Mouse (Mus musculus): Measurements from ENCODE around the gene Pex5. TPM values are rescaled to one million over a fixed set of nuclear protein-coding genes. Genes with fewer than 3 reads are reported as not detected.

Gene Pex5
- polyA plus RNA-seq (2015; fragmentation: Nextera tagmentation; extraction: Ambion mirVana) = 48.8 and 49.0 TPM in 2 replicates

DNA sequence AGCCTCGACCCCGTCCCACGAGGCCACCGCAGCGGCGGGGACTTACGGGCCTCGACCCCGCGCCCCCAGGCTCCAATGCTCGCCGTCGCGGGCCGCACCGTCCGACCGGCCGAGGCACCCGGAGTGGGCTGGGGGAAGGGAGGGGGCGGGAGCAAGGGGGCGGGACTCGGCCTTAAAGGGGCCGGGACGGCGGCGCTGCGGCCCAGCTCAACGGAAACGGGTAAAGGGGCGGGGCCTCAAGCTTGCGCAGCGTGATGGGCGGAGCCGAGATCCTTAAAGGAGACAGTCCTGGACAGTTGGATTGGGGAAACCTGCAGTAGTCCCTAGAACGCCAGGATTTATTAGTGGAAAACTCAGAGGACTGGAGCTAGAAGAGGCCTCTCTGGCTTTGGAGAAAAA lies at the start of gene Pex5:
Pex5 (minus strand) TSS at position 141 of the 399 bp plus-strand sequence.
- Histone ChIP-seq H3K27me3 (no peaks in the 10 kb centered on the region), H3K27ac (replicated peaks) (peak within 1 kb of the TSS; percentile 83), H3K9ac (peak within 1 kb of the TSS; percentile 85), H3K4me1 (peaks cover 19% of the 10 kb centered on the region), H3K9me3 (replicated peaks) (no peaks in the 10 kb centered on the region), H3K36me3 (peaks cover 7% of the 10 kb centered on the region; the same call in 1 of the 2 replicates), H3K4me3 (replicated peaks) (peak within 1 kb of the TSS; percentile 89), H3K4me2 (replicated peaks) (peak within 1 kb of the TSS; percentile 83)
- under 1% methylated on average over 35 of the region's 36 CpGs for WGBS
- ATAC-seq (ENCODE audit: insufficient number of reproducible peaks, low FRiP score, low TSS enrichment, low read depth) = peak; percentile 94

GRCm38 (mm10) chr6:124463881-124464291 lies 49.0 kb upstream of the Pex5 start:
- H3K36me3 ChIP-seq = no peaks in the 10 kb centered on the region
- H3K4me1 ChIP-seq = peaks cover 13% of the 10 kb centered on the region; the same call in 1 of the 2 replicates
- no peak for ATAC-seq (ENCODE audit: insufficient number of reproducible peaks, low FRiP score, low TSS enrichment, low read depth)
- no peak overlapping the region for H3K27ac ChIP-seq (replicated peaks)
- WGBS = 24% methylated on average over 8 of the region's 8 CpGs
- peak overlapping the region; percentile 81 for H3K4me2 ChIP-seq (replicated peaks)
- peak overlapping the region; percentile 47 for H3K4me3 ChIP-seq (replicated peaks)
- no peaks in the 10 kb centered on the region for H3K27me3 ChIP-seq
- H3K9me3 ChIP-seq (replicated peaks) = no peaks in the 10 kb centered on the region
- H3K9ac ChIP-seq = no peak overlapping the region; the same call in 1 of the 2 replicates

DNA sequence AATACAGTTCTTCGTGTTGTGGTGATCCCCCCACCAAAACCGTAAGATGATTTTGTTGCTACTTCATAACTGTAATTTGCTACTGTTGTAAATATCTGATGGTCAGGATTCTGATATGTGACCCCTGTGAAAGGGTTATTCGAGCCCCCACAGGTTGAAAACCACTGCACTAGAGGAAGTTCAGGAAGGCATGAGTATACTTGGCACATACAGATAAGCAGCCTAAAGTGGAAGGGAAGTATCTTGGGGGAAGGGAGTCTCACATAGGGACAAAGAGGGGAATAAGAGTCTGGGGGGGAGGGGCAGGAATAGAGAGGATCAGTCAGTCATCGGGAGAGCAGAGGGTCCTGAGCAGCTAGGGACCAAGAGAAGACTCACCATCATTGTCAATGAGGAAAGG lies 44.5 kb upstream of the Pex5 start:
- no peak overlapping the region for H3K27ac ChIP-seq (replicated peaks)
- no peak overlapping the region for H3K4me3 ChIP-seq (replicated peaks)
- H3K36me3 ChIP-seq = no peaks in the 10 kb centered on the region
- H3K27me3 ChIP-seq = no peaks in the 10 kb centered on the region
- H3K9ac ChIP-seq = no peak overlapping the region
- ATAC-seq (ENCODE audit: insufficient number of reproducible peaks, low FRiP score, low TSS enrichment, low read depth) = no peak
- peaks cover 5% of the 10 kb centered on the region; the same call in 1 of the 2 replicates for H3K4me1 ChIP-seq
- no peak overlapping the region for H3K4me2 ChIP-seq (replicated peaks)
- 85% methylated on average over 4 of the region's 4 CpGs for WGBS
- H3K9me3 ChIP-seq (replicated peaks) = no peaks in the 10 kb centered on the region

DNA sequence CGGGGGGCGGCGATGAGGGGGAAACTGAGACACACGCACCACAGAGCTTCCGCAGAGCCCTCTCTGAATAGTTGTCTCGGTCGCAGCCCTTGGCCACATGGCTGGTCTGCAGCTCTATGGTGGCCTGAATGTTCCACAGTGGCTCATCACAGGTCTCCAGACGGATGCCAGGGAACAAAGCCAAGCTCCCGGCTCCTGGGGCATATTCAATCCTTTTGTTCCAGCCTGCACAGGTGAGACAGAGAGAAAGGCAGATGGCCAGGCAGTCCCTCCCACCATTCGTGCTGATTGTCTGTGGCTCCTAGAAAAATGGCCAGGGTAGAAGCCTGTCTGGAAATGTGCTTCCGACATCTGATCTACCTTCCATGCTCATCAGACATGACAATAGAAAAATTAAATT lies 43.6 kb upstream of the Pex5 start:
- Histone ChIP-seq H3K4me2 (replicated peaks) (no peak overlapping the region), H3K9me3 (replicated peaks) (no peaks in the 10 kb centered on the region), H3K27ac (replicated peaks) (no peak overlapping the region), H3K4me1 (no peaks in the 10 kb centered on the region), H3K9ac (no peak overlapping the region), H3K27me3 (no peaks in the 10 kb centered on the region), H3K36me3 (no peaks in the 10 kb centered on the region), H3K4me3 (replicated peaks) (no peak overlapping the region)
- 78% methylated on average over 11 of the region's 11 CpGs for WGBS
- ATAC-seq (ENCODE audit: insufficient number of reproducible peaks, low FRiP score, low TSS enrichment, low read depth) = no peak

DNA sequence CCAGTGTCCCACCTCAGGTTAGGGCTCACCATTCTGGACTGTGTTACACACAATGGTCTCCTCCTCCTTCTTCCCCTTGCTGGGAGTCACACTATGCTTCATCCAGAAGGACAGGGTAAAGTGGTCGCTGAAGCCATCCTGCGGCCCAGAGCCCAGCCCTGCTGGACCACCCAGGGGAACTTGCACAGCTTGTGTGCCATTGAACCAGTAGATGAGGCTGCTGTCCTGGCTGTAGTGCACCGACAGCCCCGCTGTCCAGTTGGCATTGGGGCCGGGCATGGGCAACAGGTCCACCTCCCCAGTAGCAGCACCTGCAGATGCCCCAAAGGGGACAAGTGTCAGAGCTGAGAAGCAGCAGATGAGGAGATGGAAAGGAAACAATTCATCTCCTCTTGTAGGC lies 43.0 kb upstream of the Pex5 start:
- Histone ChIP-seq H3K27ac (replicated peaks) (no peak overlapping the region), H3K4me3 (replicated peaks) (no peak overlapping the region), H3K36me3 (no peaks in the 10 kb centered on the region), H3K27me3 (no peaks in the 10 kb centered on the region), H3K4me1 (no peaks in the 10 kb centered on the region), H3K9ac (no peak overlapping the region), H3K4me2 (replicated peaks) (no peak overlapping the region), H3K9me3 (replicated peaks) (no peaks in the 10 kb centered on the region)
- no peak for ATAC-seq (ENCODE audit: insufficient number of reproducible peaks, low FRiP score, low TSS enrichment, low read depth)
- 90% methylated on average over 5 of the region's 5 CpGs for WGBS

DNA sequence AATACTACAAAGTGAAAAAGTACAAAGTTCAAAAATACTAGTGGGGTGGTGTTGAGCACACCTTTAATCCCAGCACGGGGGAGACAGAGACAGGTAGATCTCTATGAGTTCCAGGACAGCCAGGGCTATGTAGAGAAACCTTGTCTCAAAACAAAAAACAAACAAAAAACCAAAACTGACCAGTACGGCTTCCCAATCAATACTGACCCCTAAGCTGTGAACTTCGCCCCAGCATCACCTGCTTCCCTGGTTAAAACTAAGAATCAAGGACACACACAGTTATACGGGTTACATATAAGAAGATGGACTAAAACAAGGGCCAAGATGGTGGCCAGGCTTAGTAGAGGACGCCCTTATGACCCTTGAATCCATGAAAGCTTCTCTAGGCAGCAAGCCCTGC lies 41.4 kb upstream of the Pex5 start:
- no peak for ATAC-seq (ENCODE audit: insufficient number of reproducible peaks, low FRiP score, low TSS enrichment, low read depth)
- 94% methylated on average over 5 of the region's 5 CpGs for WGBS
- no peaks in the 10 kb centered on the region for H3K27me3 ChIP-seq
- no peak overlapping the region for H3K9ac ChIP-seq
- no peak overlapping the region for H3K27ac ChIP-seq (replicated peaks)
- no peaks in the 10 kb centered on the region for H3K4me1 ChIP-seq
- H3K9me3 ChIP-seq (replicated peaks) = no peaks in the 10 kb centered on the region
- H3K4me3 ChIP-seq (replicated peaks) = no peak overlapping the region
- no peaks in the 10 kb centered on the region for H3K36me3 ChIP-seq
- no peak overlapping the region for H3K4me2 ChIP-seq (replicated peaks)

- H3K9me3 ChIP-seq (replicated peaks) = no peaks in the 10 kb centered on the region
- no peaks in the 10 kb centered on the region for H3K27me3 ChIP-seq
- no peak overlapping the region for H3K4me3 ChIP-seq (replicated peaks)
- no peaks in the 10 kb centered on the region; the same call in 1 of the 2 replicates for H3K36me3 ChIP-seq
- H3K4me1 ChIP-seq = no peaks in the 10 kb centered on the region
- no peak overlapping the region for H3K27ac ChIP-seq (replicated peaks)
- no peak for ATAC-seq (ENCODE audit: insufficient number of reproducible peaks, low FRiP score, low TSS enrichment, low read depth)
- 34% methylated on average over 4 of the region's 4 CpGs for WGBS
- H3K9ac ChIP-seq = no peak overlapping the region
- H3K4me2 ChIP-seq (replicated peaks) = no peak overlapping the region
Observed at GRCm38 (mm10) chr6:124453756-124454155, 38.9 kb upstream of the Pex5 start.

GRCm38 (mm10) chr6:124451995-124452394 lies 37.1 kb upstream of the Pex5 start:
- ATAC-seq (ENCODE audit: insufficient number of reproducible peaks, low FRiP score, low TSS enrichment, low read depth) = no peak
- H3K36me3 ChIP-seq = no peaks in the 10 kb centered on the region; the same call in 1 of the 2 replicates
- H3K9ac ChIP-seq = no peak overlapping the region
- no peak overlapping the region for H3K4me2 ChIP-seq (replicated peaks)
- WGBS = 73% methylated on average over 3 of the region's 3 CpGs
- no peak overlapping the region for H3K27ac ChIP-seq (replicated peaks)
- no peaks in the 10 kb centered on the region for H3K4me1 ChIP-seq
- no peaks in the 10 kb centered on the region for H3K9me3 ChIP-seq (replicated peaks)
- H3K4me3 ChIP-seq (replicated peaks) = no peak overlapping the region
- no peaks in the 10 kb centered on the region for H3K27me3 ChIP-seq

DNA sequence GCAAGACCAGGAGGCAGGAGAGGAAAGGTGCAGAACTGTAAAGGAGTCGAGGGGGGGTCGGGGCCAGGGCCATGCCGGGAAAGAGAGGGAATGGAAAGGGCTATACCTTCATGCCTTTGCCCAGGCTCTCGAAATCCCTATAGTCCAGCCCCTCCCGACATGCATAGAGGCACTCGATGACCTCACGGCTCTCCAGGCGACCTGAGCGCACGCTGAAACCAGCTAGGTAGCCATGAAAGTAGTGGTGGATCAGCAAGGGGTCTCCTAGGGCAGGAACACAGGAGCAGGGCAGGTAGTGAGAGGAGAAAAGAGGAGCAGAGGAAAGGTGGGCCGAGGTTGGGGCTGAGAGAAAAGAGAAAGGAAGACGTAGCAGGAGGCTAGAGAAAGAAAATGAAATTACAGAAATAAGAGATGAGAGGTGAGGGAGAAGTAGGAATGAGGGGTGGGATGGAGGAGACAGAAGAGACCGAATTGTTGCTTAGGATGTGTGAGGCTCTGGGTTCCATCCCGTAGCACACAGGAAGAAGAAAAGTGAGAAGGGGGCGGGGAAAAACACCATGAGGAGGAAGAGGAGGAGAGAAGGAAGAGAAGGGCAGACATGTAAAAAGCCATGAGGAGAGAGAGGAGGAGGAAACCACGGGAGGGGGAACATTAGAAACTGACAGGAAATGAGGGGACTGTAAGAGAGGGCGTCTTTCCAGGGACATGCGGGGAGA lies 35.0 kb upstream of the Pex5 start:
- Histone ChIP-seq H3K27ac (replicated peaks) (no peak overlapping the region), H3K36me3 (no peaks in the 10 kb centered on the region; the same call in 1 of the 2 replicates), H3K9ac (no peak overlapping the region), H3K4me1 (no peaks in the 10 kb centered on the region), H3K4me2 (replicated peaks) (no peak overlapping the region), H3K4me3 (replicated peaks) (no peak overlapping the region), H3K27me3 (no peaks in the 10 kb centered on the region), H3K9me3 (replicated peaks) (no peaks in the 10 kb centered on the region)
- 83% methylated on average over 18 of the region's 18 CpGs for WGBS
- no peak for ATAC-seq (ENCODE audit: insufficient number of reproducible peaks, low FRiP score, low TSS enrichment, low read depth)

- Histone ChIP-seq H3K9ac (no peak overlapping the region), H3K9me3 (replicated peaks) (no peaks in the 10 kb centered on the region), H3K27me3 (no peaks in the 10 kb centered on the region), H3K36me3 (no peaks in the 10 kb centered on the region; the same call in 1 of the 2 replicates), H3K4me2 (replicated peaks) (no peak overlapping the region), H3K27ac (replicated peaks) (no peak overlapping the region), H3K4me3 (replicated peaks) (no peak overlapping the region), H3K4me1 (no peaks in the 10 kb centered on the region)
- WGBS = 88% methylated on average over 16 of the region's 16 CpGs
- no peak for ATAC-seq (ENCODE audit: insufficient number of reproducible peaks, low FRiP score, low TSS enrichment, low read depth)
Observed at GRCm38 (mm10) chr6:124448959-124449667, 34.2 kb upstream of the Pex5 start.

- 72% methylated on average over 10 of the region's 10 CpGs for WGBS
- Histone ChIP-seq H3K36me3 (no peaks in the 10 kb centered on the region; the same call in 1 of the 2 replicates), H3K27ac (replicated peaks) (no peak overlapping the region), H3K4me1 (no peaks in the 10 kb centered on the region), H3K4me3 (replicated peaks) (no peak overlapping the region), H3K27me3 (no peaks in the 10 kb centered on the region), H3K4me2 (replicated peaks) (no peak overlapping the region), H3K9ac (no peak overlapping the region), H3K9me3 (replicated peaks) (no peaks in the 10 kb centered on the region)
- ATAC-seq (ENCODE audit: insufficient number of reproducible peaks, low FRiP score, low TSS enrichment, low read depth) = no peak
Observed at GRCm38 (mm10) chr6:124448186-124448852, 33.5 kb upstream of the Pex5 start.

Measured in embryonic facial prominence, embryonic 15.5 days (tissue).